Comparison of ENCODE assay signal across 35 mouse cellular contexts in genomic region chr16:46063278-46063677, GRCm38 (mm10). TPM values are rescaled to one million over a fixed set of nuclear protein-coding genes. Genes with fewer than 3 reads are reported as not detected.
"Had no signal": no experiment of that assay in that cellular context is flagged by ENCODE, and none has a peak within 500 bp of the region (broad histone marks: within the 10 kb centered on the region; RNA-seq: fewer than 3 reads in every experiment).

No protein-coding gene starts in this region.

- H3K36me3 ChIP-seq: limb, embryonic 10.5 days; limb, embryonic 12.5 days; limb, embryonic 13.5 days; limb, embryonic 15.5 days; liver, embryonic 12.5 days; liver, embryonic 13.5 days; liver, embryonic 15.5 days; lung, embryonic 15.5 days; midbrain, embryonic 10.5 days; midbrain, embryonic 12.5 days; neural tube, embryonic 12.5 days had no signal

- H3K4me3 ChIP-seq: left cerebral cortex, adult 2 months; limb, embryonic 10.5 days; limb, embryonic 12.5 days; limb, embryonic 13.5 days; limb, embryonic 15.5 days; liver, embryonic 12.5 days; liver, embryonic 13.5 days; liver, embryonic 15.5 days; lung, embryonic 15.5 days; megakaryocyte, embryonic 14.5 days; midbrain, embryonic 10.5 days; midbrain, embryonic 12.5 days; myocyte; neural tube, embryonic 12.5 days had no signal

- H3K9me3 ChIP-seq: limb, embryonic 10.5 days; limb, embryonic 12.5 days; limb, embryonic 13.5 days; limb, embryonic 15.5 days; liver, embryonic 12.5 days; liver, embryonic 13.5 days; liver, embryonic 15.5 days; lung, embryonic 15.5 days; megakaryocyte, embryonic 14.5 days; midbrain, embryonic 10.5 days; midbrain, embryonic 12.5 days; neural tube, embryonic 12.5 days had no signal

- H3K27me3 ChIP-seq: limb, embryonic 12.5 days; limb, embryonic 13.5 days; limb, embryonic 15.5 days; liver, embryonic 12.5 days; liver, embryonic 13.5 days; liver, embryonic 15.5 days; lung, embryonic 15.5 days; megakaryocyte, embryonic 14.5 days; midbrain, embryonic 12.5 days; neural tube, embryonic 12.5 days had no signal

- H3K27ac ChIP-seq: left cerebral cortex, adult 2 months; limb, embryonic 10.5 days; limb, embryonic 12.5 days; limb, embryonic 13.5 days; limb, embryonic 15.5 days; liver, embryonic 12.5 days; liver, embryonic 13.5 days; liver, embryonic 14.5 days; liver, embryonic 15.5 days; lung, embryonic 15.5 days; macrophage; midbrain, embryonic 10.5 days; midbrain, embryonic 12.5 days; neural tube, embryonic 12.5 days had no signal

- H3K4me2 ChIP-seq: limb, embryonic 12.5 days; limb, embryonic 13.5 days; limb, embryonic 15.5 days; liver, embryonic 11.5 days; liver, embryonic 12.5 days; liver, embryonic 13.5 days; liver, embryonic 15.5 days; lung, embryonic 14.5 days; lung, embryonic 15.5 days; midbrain, embryonic 12.5 days; neural tube, embryonic 12.5 days had no signal

- DNase-seq: layer of hippocampus, postnatal 36 days; left cerebral cortex, postnatal 4 days; liver; liver, embryonic 13.5 days; liver, postnatal 0 days; lung, adult 18-20 months; lung, adult 2 months; lung, embryonic 14.5 days; lung, postnatal 10 days; lung, postnatal 14 days; lung, postnatal 36 days; lung, postnatal 4 days had no signal

- H3K9ac ChIP-seq: limb, embryonic 12.5 days; limb, embryonic 13.5 days; limb, embryonic 15.5 days; liver, embryonic 12.5 days; liver, embryonic 13.5 days; liver, embryonic 14.5 days; liver, embryonic 15.5 days; liver, postnatal 0 days; lung, embryonic 14.5 days; lung, embryonic 15.5 days; midbrain, embryonic 12.5 days; neural tube, embryonic 12.5 days had no signal

- H3K4me1 ChIP-seq: limb, embryonic 10.5 days; limb, embryonic 12.5 days; limb, embryonic 13.5 days; limb, embryonic 15.5 days; liver, embryonic 12.5 days; liver, embryonic 13.5 days; liver, embryonic 15.5 days; lung, embryonic 15.5 days; megakaryocyte, embryonic 14.5 days; midbrain, embryonic 10.5 days; midbrain, embryonic 12.5 days; neural tube, embryonic 12.5 days had no signal

- ATAC-seq: liver, embryonic 12.5 days; liver, postnatal 0 days; lung, postnatal 0 days had no signal

RNA-seq across cellular contexts. Expression of gene Cd96, which starts 56.8 kb away (rescaled TPM):
- total RNA-seq: layer of hippocampus, postnatal 36 days; left cerebral cortex, adult 8-10 months; left cerebral cortex, postnatal 10 days; left cerebral cortex, postnatal 14 days; left cerebral cortex, postnatal 25 days had no signal
- polyA plus RNA-seq: limb, embryonic 10.5 days; limb, embryonic 11.5 days; limb, embryonic 12.5 days; liver, adult 2 months; liver, embryonic 13.5 days; lung, embryonic 14.5 days; lung, postnatal 0 days; midbrain, embryonic 10.5 days; midbrain, embryonic 12.5 days; myocyte; neural tube, embryonic 12.5 days had no signal
